Mouse (Mus musculus) E14TG2a.4 (cell line): ENCODE measurements around the gene Kbtbd4.

Source experiments
- H3K27me3 ChIP-seq: 2 replicates; pipeline ENCODE4 v1.6.1; 2014; ENCODE audit warnings: low read length, control low read depth; ENCODE audit not compliant: insufficient read depth
- H3K36me3 ChIP-seq: 2 replicates; pipeline ENCODE4 v1.6.1; 2014; ENCODE audit warnings: low read length, control low read depth; ENCODE audit not compliant: insufficient read depth
- H3K4me1 ChIP-seq: replicated peaks from 2 replicates; pipeline ENCODE4 v1.6.1; 2014; ENCODE audit warnings: low read depth, low read length, control low read depth
- H3K4me3 ChIP-seq: replicated peaks from 2 replicates; pipeline ENCODE4 v1.5.1; 2014; ENCODE audit warnings: mild to moderate bottlenecking, low read length
- H3K9me3 ChIP-seq: 2 replicates; pipeline ENCODE4 v1.6.1; 2014; ENCODE audit warnings: low read length, control low read depth
- CTCF ChIP-seq: conservative IDR thresholded peaks from 2 replicates; pipeline ENCODE4 v1.5.1; 2014; ENCODE audit warnings: low read length
- NANOG ChIP-seq: IDR thresholded peaks from 2 replicates; pipeline ENCODE4 v1.6.1; 2014; ENCODE audit warnings: borderline replicate concordance, low read length, mixed read lengths
- POU5F1 ChIP-seq: IDR thresholded peaks from 2 replicates; pipeline ENCODE4 v1.6.1; 2014; ENCODE audit warnings: low read length, borderline replicate concordance

The Kbtbd4 gene

DNA sequence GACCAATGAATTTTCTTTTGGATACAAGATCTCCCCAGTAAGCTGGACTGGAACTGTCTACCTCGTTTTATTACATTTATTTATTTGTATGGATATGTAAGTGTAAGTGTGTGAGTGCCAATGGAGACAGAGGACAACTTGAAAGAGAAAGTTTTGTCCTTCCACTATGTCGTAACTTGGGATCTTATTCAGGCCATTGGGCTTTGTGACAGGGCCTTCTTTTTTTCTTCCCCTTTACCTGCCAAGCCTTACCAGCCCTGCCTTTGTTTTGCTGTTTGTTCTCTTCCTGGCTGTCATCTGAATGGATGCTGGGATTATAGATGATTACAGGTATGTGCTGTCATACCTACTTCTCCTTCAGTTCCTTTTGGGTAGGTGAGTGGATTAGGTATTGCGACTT, 54.3 kb downstream of the Kbtbd4 start:
- no peak for TF ChIP-seq POU5F1
- TF ChIP-seq NANOG: no peak
- no peak for TF ChIP-seq CTCF
- H3K4me1 ChIP-seq: peaks cover 34% of the 10 kb centered on the region
- peaks cover 28% of the 10 kb centered on the region for H3K36me3 ChIP-seq
- no peak overlapping the region for H3K4me3 ChIP-seq
- no peaks in the 10 kb centered on the region for H3K9me3 ChIP-seq
- no peaks in the 10 kb centered on the region for H3K27me3 ChIP-seq

DNA sequence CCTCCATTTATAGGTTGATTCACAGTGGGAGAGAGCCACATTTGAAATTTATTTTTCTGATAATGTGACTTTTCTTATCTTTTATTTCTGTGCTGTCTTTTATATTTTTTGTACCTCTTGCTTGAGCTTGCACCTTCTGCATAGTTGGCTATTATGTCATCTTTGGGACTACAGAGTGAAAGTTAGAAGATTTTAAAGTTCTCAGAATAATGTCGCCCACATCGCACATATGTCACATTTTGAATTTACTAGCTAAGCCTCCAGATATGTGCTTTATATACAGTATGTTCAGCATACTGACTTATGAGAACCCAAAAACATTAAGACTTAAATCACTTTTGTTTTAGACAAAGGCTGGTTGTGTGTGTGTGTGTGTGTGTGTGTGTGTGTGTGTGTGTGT, 55.5 kb downstream of the Kbtbd4 start:
- H3K9me3 ChIP-seq: no peaks in the 10 kb centered on the region
- peaks cover 28% of the 10 kb centered on the region for H3K36me3 ChIP-seq
- H3K27me3 ChIP-seq: no peaks in the 10 kb centered on the region
- H3K4me1 ChIP-seq: peaks cover 42% of the 10 kb centered on the region
- TF ChIP-seq POU5F1 (no peak), CTCF (no peak), NANOG (no peak)
- no peak overlapping the region for H3K4me3 ChIP-seq
